Mouse (Mus musculus): ENCODE results near the gene Drc1. TPM values are rescaled to one million over a fixed set of nuclear protein-coding genes. Genes with fewer than 3 reads are reported as not detected.

The Drc1 gene
- polyA plus RNA-seq, 1 experiment from 2014 or later, result 0.59 TPM

Other genes starting within 250 kb of the Drc1 start
- gene Tyms, start 207.8 kb upstream of the Drc1 start, polyA plus RNA-seq (2015; fragmentation: Nextera tagmentation; extraction: Ambion mirVana), result 217 and 232 TPM in 2 replicates
- 0.07 and 0.12 TPM in 2 replicates for gene Garem2, start 176.2 kb upstream of the Drc1 start, polyA plus RNA-seq (2015; fragmentation: Nextera tagmentation; extraction: Ambion mirVana)
- not detected in 2 replicates for gene 3110082J24Rik, start 175.3 kb upstream of the Drc1 start, polyA plus RNA-seq (2015; fragmentation: Nextera tagmentation; extraction: Ambion mirVana)
- gene Hadha, start 126.2 kb upstream of the Drc1 start, polyA plus RNA-seq (2015; fragmentation: Nextera tagmentation; extraction: Ambion mirVana), result 173 and 174 TPM in 2 replicates
- 212 and 217 TPM in 2 replicates for gene Hadhb, start 126.1 kb upstream of the Drc1 start, polyA plus RNA-seq (2015; fragmentation: Nextera tagmentation; extraction: Ambion mirVana)
- 0.37 and 0.41 TPM in 2 replicates for gene Adgrf3, start 75.7 kb upstream of the Drc1 start, polyA plus RNA-seq (2015; fragmentation: Nextera tagmentation; extraction: Ambion mirVana)
- 21.4 and 26.7 TPM in 2 replicates for gene Selenoi, start 48.8 kb upstream of the Drc1 start, polyA plus RNA-seq (2015; fragmentation: Nextera tagmentation; extraction: Ambion mirVana)
- gene Otof, start 180.5 kb downstream of the Drc1 start, polyA plus RNA-seq (2015; fragmentation: Nextera tagmentation; extraction: Ambion mirVana), result 0.30 and 0.46 TPM in 2 replicates
- gene 1700001C02Rik, start 184.7 kb downstream of the Drc1 start, polyA plus RNA-seq (2015; fragmentation: Nextera tagmentation; extraction: Ambion mirVana), result not detected in 2 replicates